Mouse (Mus musculus) midbrain, embryonic 10.5 days (tissue): ENCODE results near the gene Cpsf2. TPM values are rescaled to one million over a fixed set of nuclear protein-coding genes. Genes with fewer than 3 reads are reported as not detected.

ENCODE experiments used
- DNase-seq: peaks from one replicate; pipeline ENCODE4 v3.0.0-alpha.2; 2017; ENCODE audit warnings: low spot score
- H3K27ac ChIP-seq: fragments of 300-500 bp; sonication (generic); replicated peaks from 2 replicates; pipeline ENCODE4 v1.5.1; 2016; ENCODE audit warnings: mild to moderate bottlenecking
- H3K27me3 ChIP-seq: fragments of 300-500 bp; sonication (generic); 2 replicates; pipeline ENCODE4 v1.6.1; 2016; ENCODE audit warnings: low read depth, mild to moderate bottlenecking; ENCODE audit not compliant: poor library complexity, severe bottlenecking
- H3K36me3 ChIP-seq: fragments of 300-500 bp; sonication (generic); 2 replicates; pipeline ENCODE4 v1.6.1; 2016; ENCODE audit warnings: mild to moderate bottlenecking, moderate library complexity
- H3K4me1 ChIP-seq: fragments of 300-500 bp; sonication (generic); 2 replicates; pipeline ENCODE4 v1.6.1; 2016
- H3K4me3 ChIP-seq: fragments of 300-500 bp; sonication (generic); 2 replicates; pipeline ENCODE4 v1.5.1; 2016; ENCODE audit warnings: mild to moderate bottlenecking, moderate library complexity
- H3K9me3 ChIP-seq: fragments of 300-500 bp; sonication (generic); replicated peaks from 2 replicates; pipeline ENCODE4 v1.6.1; 2016; ENCODE audit warnings: mild to moderate bottlenecking
- WGBS: fragments of 180-500 bp; shearing (Covaris S2); methylation state at CpG from one replicate; pipeline ENCODE4 v1.1.7; 2016; 5-methylcytosine and 5-hydroxymethylcytosine counted together
- polyA plus RNA-seq: library from polyadenylated mRNA; unstranded; fragments of >200 nt; fragmentation: Nextera tagmentation; extraction: Ambion mirVana; gene quantifications from 2 replicates; pipeline ENCODE4 v1.2.1, GENCODE M21; 2016

Gene Cpsf2
- polyA plus RNA-seq, 1 experiment from 2014 or later: 38.9 TPM

DNA sequence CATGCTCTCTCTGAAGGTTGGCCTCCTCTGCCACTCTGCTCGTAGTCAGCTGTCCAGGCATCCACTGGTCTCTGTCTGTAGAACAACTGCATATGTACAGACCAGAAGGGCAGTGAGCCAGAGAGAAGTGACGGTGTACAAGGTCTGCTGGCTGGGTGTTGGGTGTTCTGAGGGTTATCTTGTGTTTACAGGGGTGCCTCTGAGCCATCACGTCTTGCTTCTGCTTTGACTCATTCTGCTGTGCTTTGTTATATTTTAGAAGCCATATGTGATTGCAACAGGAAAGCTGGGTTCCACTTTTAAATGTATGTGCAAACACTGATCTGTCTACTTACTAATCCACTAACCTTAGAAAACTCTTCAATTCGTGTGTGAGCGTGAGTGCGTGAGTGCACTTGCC is 11.9 kb downstream of the Cpsf2 start:
- Histone ChIP-seq H3K36me3 (peaks cover 97% of the 10 kb centered on the region), H3K27ac (no peak overlapping the region), H3K4me3 (no peak overlapping the region), H3K27me3 (no peaks in the 10 kb centered on the region), H3K4me1 (no peaks in the 10 kb centered on the region), H3K9me3 (no peaks in the 10 kb centered on the region)
- 94% methylated on average over 6 of the region's 6 CpGs for WGBS
- no peak for DNase-seq

DNA sequence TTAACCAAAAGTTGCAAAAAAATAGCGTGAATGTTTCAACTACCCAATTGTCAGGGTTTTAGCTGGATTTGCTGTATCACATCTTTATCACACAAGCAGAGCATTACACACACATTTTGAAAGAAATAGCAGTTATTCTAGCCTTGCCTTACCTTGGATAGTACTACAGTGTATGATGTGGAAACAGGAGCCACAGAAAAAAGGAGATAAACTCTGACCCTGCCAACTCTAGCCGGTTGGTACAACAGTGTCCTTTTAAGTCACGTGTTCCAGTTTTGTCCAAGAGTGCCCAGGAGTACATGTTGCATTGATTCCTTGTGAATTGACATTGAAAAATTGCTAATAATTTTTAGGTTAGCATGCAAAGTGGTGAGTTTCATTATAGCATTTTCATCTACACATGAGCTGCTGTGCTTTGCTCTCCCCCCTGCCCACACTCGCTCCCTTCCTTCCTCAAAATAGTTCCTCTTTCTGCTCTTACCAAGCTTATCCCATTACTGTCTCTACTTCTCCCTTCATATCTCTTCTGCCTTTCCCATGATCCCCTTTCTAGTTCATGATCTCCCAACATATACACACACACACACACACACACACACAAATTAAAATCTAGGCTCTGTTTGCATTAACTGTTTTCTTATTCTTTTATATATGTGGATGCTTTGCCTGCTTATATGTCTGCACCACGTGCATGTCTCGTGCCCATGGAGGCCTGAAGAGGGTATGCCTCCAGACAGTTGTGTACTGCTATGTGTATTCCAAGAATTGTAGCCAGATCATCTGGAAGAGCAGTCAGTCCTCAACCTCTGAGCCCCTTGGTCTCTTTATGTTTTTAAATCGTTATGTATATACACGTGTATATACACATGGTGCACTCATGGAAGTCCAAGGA is 19.0 kb downstream of the Cpsf2 start:
- no peaks in the 10 kb centered on the region for H3K27me3 ChIP-seq
- no peak overlapping the region for H3K27ac ChIP-seq
- DNase-seq: no peak
- no peaks in the 10 kb centered on the region for H3K9me3 ChIP-seq
- H3K4me1 ChIP-seq: no peaks in the 10 kb centered on the region
- no peak overlapping the region for H3K4me3 ChIP-seq
- H3K36me3 ChIP-seq: peaks cover 93% of the 10 kb centered on the region
- 92% methylated on average over 8 of the region's 8 CpGs for WGBS

DNA sequence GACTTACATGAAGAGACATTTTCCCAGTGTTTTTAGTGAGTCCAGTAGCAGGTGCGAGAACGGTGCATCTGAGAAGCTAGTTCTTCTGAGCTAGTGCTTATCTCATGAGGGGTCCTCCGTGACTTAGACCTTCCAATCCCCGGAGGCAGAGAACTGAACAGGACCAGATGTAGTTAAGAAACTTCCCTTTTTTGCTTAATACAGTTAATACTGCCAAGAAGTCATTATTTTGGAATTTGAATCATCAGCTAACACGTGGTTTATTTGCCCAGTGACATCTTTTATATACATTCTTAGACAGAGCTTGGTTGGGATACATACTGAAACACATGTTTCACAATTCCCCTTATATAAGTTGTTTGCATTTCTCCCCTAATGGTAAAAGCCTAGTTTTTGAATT is 23.1 kb downstream of the Cpsf2 start:
- 94% methylated on average over 5 of the region's 5 CpGs for WGBS
- Histone ChIP-seq H3K27ac (no peak overlapping the region), H3K9me3 (no peaks in the 10 kb centered on the region), H3K27me3 (no peaks in the 10 kb centered on the region), H3K4me3 (no peak overlapping the region), H3K36me3 (peaks cover 94% of the 10 kb centered on the region), H3K4me1 (no peaks in the 10 kb centered on the region)
- DNase-seq: no peak

DNA sequence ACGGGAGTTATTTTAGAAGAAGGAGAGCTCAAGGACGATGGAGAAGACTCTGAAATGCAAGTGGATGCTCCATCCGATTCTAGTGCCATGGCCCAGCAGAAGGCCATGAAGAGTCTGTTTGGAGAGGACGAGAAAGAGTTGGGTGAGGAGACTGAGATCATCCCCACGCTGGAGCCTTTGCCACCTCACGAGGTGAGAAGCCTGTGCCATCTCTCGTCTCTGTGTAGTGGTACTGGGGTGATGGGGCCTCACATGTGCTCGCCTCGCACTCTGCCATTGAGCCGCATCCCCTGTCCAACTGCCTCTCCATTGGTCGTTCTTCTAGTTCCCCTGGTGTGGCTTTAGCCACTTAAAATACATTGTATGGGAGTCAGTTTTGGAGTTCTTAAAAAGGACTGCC is 25.0 kb downstream of the Cpsf2 start:
- 94% methylated on average over 11 of the region's 11 CpGs for WGBS
- H3K4me1 ChIP-seq: no peaks in the 10 kb centered on the region
- no peak for DNase-seq
- no peaks in the 10 kb centered on the region for H3K9me3 ChIP-seq
- no peak overlapping the region for H3K4me3 ChIP-seq
- peaks cover 95% of the 10 kb centered on the region for H3K36me3 ChIP-seq
- H3K27ac ChIP-seq: no peak overlapping the region
- no peaks in the 10 kb centered on the region for H3K27me3 ChIP-seq

DNA sequence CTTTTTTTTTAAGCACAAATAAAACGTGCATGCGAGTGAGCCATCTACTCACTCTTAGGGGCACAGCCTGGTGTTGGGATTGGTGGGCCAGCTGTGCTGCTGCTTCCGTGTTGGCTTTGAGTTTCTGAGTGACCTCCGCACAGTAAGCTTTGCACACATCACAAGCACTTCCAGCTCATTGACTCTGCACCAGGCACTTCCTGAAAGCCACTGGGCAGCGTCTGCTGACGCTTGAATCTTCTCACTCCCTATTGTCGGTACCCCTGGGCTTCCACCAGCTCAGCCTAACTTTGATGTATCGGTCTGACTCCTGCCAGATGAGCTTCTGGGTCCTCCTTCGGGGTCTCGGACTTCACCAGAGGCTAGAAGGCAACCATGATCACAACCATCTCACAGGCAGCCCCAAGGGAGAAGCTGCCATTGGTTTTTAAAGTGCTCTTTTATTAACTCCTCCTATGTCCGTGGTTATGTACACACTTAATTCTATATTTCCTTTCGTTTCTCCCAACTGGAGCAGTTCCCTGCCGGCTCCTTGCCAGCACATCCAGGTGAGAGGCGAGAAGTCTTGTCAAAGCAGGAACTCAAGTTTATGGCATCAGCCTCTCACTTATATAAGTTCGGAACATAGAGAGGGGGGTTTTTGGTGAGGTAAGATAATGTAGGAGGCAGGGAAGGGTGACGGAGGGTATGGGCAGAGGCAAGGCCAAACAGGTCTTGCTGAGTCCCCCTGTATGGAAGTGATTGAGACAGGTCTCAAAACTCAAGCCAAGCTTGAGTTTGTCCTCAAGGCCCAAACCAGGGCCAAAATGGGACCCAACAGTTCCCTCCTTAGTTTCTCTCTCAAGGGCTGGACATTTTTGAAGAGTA is 32.6 kb downstream of the Cpsf2 start:
- H3K36me3 ChIP-seq: peaks cover 36% of the 10 kb centered on the region
- no peak overlapping the region for H3K4me3 ChIP-seq
- no peak overlapping the region for H3K27ac ChIP-seq
- no peaks in the 10 kb centered on the region for H3K9me3 ChIP-seq
- 91% methylated on average over 16 of the region's 16 CpGs for WGBS
- no peaks in the 10 kb centered on the region for H3K4me1 ChIP-seq
- DNase-seq: no peak
- no peaks in the 10 kb centered on the region for H3K27me3 ChIP-seq

DNA sequence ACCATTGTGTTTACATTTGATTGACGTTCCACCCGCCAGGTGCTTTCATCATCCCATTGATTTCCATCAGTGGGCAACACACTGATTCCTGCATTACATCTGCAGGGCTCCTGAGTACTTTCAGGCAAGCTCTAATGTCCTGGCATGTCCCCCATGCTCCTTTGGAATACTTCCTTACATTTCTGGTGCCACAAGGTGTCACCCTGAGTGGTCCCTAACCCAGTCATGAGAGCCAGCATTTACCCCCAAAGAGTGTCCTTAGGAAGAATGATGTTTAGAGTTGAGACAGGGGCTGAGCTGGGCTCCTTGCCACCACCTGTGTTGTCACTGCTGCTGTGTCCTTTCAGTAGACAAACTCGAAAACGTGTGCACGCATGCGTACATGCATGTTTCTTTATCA is 33.8 kb downstream of the Cpsf2 start:
- no peak overlapping the region for H3K27ac ChIP-seq
- no peak overlapping the region for H3K4me3 ChIP-seq
- H3K27me3 ChIP-seq: no peaks in the 10 kb centered on the region
- no peak for DNase-seq
- 94% methylated on average over 6 of the region's 6 CpGs for WGBS
- no peaks in the 10 kb centered on the region for H3K4me1 ChIP-seq
- no peaks in the 10 kb centered on the region for H3K9me3 ChIP-seq
- H3K36me3 ChIP-seq: peaks cover 24% of the 10 kb centered on the region

DNA sequence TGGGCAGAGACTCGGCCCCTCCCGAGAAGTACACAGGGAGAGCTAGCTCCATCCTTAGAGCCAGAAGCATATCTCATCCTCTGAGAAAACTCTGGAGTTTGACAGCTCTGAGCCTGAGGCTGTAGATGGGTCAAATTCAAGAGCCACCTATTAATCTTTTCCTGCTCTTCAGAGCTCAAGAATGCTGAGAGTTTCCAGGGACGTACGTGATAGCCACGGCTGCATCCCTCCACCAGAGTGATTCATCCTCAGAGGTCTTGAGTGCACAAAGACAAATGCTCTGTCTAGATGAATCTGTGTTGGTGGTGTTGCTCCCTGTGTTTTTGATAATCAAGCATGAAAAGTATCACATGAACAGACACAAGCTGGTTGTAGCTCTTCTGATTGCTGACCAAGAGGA is 38.6 kb downstream of the Cpsf2 start:
- Histone ChIP-seq H3K4me3 (no peak overlapping the region), H3K4me1 (no peaks in the 10 kb centered on the region), H3K9me3 (no peaks in the 10 kb centered on the region), H3K27ac (no peak overlapping the region), H3K27me3 (no peaks in the 10 kb centered on the region), H3K36me3 (no peaks in the 10 kb centered on the region)
- WGBS: 79% methylated on average over 5 of the region's 5 CpGs
- no peak for DNase-seq

DNA sequence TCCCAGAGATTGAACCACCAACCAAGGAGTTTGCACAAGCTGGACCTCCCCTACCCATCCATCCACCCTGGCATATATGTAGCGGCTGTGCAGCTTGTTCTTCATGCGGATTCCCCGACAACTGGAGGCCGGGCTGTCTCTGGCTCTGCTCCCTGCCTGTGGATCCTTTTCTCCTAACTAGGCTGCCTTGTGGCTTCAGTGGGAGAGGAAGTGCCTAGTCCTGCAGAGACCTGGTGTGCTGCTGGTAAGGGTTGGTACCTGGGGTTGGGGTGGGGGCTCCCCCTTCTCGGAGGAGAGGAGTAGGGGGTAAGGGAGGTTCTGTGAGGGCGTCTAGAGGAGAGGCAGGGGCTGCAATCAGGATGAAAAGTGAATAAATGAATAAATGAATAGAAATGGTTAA is 39.3 kb downstream of the Cpsf2 start:
- 92% methylated on average over 6 of the region's 6 CpGs for WGBS
- Histone ChIP-seq H3K4me3 (no peak overlapping the region), H3K27ac (no peak overlapping the region), H3K9me3 (no peaks in the 10 kb centered on the region), H3K4me1 (no peaks in the 10 kb centered on the region), H3K27me3 (no peaks in the 10 kb centered on the region), H3K36me3 (no peaks in the 10 kb centered on the region)
- DNase-seq: no peak

DNA sequence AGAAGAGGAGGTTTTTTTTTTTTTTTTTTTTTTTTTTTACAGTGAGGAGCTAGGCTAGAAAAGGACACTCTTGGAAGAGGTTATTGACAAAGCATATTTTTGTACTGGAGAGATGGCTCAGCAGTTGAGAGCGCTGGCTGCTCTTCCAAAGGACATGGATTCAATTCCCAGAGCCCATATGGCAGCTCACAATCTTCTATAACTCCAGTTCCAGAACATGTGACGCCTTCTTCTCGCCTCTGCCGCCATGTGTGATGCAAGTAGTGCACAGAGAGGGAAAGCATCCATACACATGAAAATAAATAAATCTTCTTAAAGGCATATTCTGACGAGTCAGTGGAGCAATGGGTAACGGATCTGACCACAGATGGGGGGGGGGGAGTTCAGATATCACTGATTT is 46.1 kb downstream of the Cpsf2 start:
- H3K27me3 ChIP-seq: no peaks in the 10 kb centered on the region
- no peak overlapping the region for H3K27ac ChIP-seq
- no peaks in the 10 kb centered on the region for H3K36me3 ChIP-seq
- no peak overlapping the region for H3K4me3 ChIP-seq
- 87% methylated on average over 6 of the region's 6 CpGs for WGBS
- H3K4me1 ChIP-seq: no peaks in the 10 kb centered on the region
- no peaks in the 10 kb centered on the region for H3K9me3 ChIP-seq
- no peak for DNase-seq

DNA sequence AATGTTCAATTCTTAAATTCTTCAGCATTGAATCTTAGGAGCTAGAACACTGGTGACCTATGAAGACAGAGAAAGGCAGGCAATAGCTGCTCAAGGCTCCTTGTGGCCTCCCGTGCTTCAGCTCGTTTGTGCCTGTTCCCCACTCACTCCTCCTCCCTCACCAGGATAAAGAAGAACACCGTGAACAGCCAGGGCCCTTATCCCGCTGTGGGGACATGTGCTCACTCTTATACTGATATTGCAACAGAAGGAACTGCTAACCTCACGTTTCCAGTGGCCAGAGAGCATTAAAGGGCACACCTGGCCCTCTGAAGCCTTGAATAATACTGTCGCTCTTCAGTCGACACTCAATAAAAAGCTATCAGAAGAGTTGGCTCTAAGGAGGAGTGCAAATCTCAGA is 53.4 kb downstream of the Cpsf2 start:
- WGBS: 63% methylated on average over 7 of the region's 7 CpGs
- Histone ChIP-seq H3K27me3 (no peaks in the 10 kb centered on the region), H3K36me3 (no peaks in the 10 kb centered on the region), H3K4me3 (no peak overlapping the region), H3K9me3 (no peaks in the 10 kb centered on the region), H3K4me1 (peaks cover 6% of the 10 kb centered on the region; the same call in 1 of the 2 replicates), H3K27ac (no peak overlapping the region)
- DNase-seq: no peak

DNA sequence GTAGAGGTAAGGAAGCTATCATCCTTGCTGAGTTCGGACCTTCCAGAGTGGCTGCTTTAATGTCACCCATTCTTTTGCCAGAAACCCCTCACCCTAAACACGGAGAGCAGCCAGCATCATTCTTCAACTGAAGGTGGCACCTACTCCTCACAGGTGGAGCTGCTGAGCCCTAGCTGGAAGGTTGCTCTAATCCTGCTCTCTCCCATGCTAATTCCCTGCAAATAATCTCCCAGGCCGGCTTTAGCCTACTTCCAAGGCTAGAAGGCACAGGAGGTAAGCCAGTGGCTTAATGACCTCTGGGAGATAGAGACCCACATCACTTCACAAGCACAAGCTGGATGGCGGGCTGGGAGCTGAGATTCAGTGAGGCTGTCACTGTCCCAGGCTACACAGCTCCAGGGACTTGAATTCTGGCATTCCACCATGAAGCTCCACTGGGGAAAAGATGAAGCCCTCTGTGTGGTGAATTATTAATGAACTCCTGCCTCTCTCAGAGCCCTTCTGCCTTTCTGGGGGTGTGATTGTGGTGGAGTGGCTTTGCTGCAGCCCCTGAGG is 54.2 kb downstream of the Cpsf2 start:
- Histone ChIP-seq H3K9me3 (no peaks in the 10 kb centered on the region), H3K4me3 (no peak overlapping the region), H3K36me3 (no peaks in the 10 kb centered on the region), H3K27ac (no peak overlapping the region), H3K4me1 (peaks cover 6% of the 10 kb centered on the region; the same call in 1 of the 2 replicates), H3K27me3 (no peaks in the 10 kb centered on the region)
- no peak for DNase-seq
- WGBS: 48% methylated on average over 4 of the region's 4 CpGs

DNA sequence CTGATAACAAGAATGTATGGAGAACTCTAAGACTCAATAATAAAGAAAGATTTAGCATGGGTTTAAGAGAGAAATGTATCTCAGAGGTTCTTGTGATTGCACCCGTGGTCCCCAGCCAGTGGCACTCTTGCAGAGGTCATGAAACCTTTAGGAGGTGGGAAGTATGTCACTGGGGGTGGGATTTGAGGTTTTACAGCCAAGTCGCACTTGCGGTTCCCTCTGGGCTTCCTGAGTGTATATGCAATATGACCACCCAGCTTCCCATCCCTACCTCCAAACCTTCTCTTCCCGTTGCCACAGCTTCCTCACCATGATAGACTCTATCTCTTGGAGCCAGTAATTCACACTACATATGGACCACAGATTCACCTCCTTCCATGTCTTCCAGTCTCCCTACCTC is 59.1 kb downstream of the Cpsf2 start:
- Histone ChIP-seq H3K27ac (no peak overlapping the region), H3K27me3 (no peaks in the 10 kb centered on the region), H3K4me1 (peaks cover 4% of the 10 kb centered on the region; the same call in 1 of the 2 replicates), H3K36me3 (no peaks in the 10 kb centered on the region), H3K9me3 (no peaks in the 10 kb centered on the region), H3K4me3 (no peak overlapping the region)
- no peak for DNase-seq
- 83% methylated on average over 4 of the region's 4 CpGs for WGBS

DNA sequence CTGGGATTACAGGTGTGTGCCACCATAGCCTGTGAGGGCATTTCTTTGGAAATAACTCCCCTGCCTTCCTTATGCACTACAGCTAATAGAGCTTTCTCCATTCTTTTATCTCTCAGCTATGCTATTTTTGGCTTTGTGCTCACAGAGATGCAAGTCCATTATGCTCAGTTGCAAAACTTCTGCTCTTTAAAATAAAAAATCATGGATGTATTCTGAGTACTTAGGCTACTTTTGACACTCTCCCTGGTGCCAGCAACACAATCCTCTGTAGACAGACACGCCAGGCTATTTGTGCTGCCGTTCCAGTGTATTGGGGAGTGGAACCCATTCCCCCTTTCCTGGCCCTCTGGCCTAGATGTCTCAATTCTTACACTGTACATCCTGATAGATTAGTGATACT is 64.1 kb downstream of the Cpsf2 start:
- Histone ChIP-seq H3K36me3 (no peaks in the 10 kb centered on the region), H3K27ac (no peak overlapping the region), H3K9me3 (no peaks in the 10 kb centered on the region), H3K4me3 (no peak overlapping the region), H3K27me3 (no peaks in the 10 kb centered on the region), H3K4me1 (peaks cover 3% of the 10 kb centered on the region; the same call in 1 of the 2 replicates)
- 86% methylated on average over 2 of the region's 2 CpGs for WGBS
- DNase-seq: no peak
